Mouse (Mus musculus) embryonic facial prominence, embryonic 13.5 days (tissue): ENCODE results near the gene Rpusd3. TPM values are rescaled to one million over a fixed set of nuclear protein-coding genes. Genes with fewer than 3 reads are reported as not detected.

Experiments
- ATAC-seq: fragments of 200-750 bp; cut with Nextera tagmentation; 2 replicates; pipeline ENCODE4 v1.8.0; 2017; ENCODE audit warnings: low read depth; ENCODE audit not compliant: insufficient number of reproducible peaks, insufficient read depth, low FRiP score, low TSS enrichment
- H3K27ac ChIP-seq: fragments of 300-500 bp; sonication (generic); 2 replicates; pipeline ENCODE4 v1.5.1; 2015; ENCODE audit warnings: moderate library complexity, mild to moderate bottlenecking, inconsistent platforms
- H3K27me3 ChIP-seq: fragments of 300-500 bp; sonication (generic); 2 replicates; pipeline ENCODE4 v1.6.1; 2015; ENCODE audit warnings: mild to moderate bottlenecking, inconsistent platforms
- H3K36me3 ChIP-seq: fragments of 300-500 bp; sonication (generic); 2 replicates; pipeline ENCODE4 v1.6.1; 2015; ENCODE audit warnings: mild to moderate bottlenecking, inconsistent platforms
- H3K4me1 ChIP-seq: fragments of 300-500 bp; sonication (generic); 2 replicates; pipeline ENCODE4 v1.6.1; 2015; ENCODE audit warnings: inconsistent platforms
- H3K4me2 ChIP-seq: fragments of 300-500 bp; sonication (generic); 2 replicates; pipeline ENCODE4 v1.6.1; 2015; ENCODE audit warnings: moderate library complexity, mild to moderate bottlenecking, inconsistent platforms
- H3K4me3 ChIP-seq: fragments of 300-500 bp; sonication (generic); 2 replicates; pipeline ENCODE4 v1.5.1; 2015; ENCODE audit warnings: mild to moderate bottlenecking, inconsistent platforms
- H3K9ac ChIP-seq: fragments of 300-500 bp; sonication (generic); 2 replicates; pipeline ENCODE4 v1.6.1; 2015; ENCODE audit warnings: mild to moderate bottlenecking, inconsistent platforms
- H3K9me3 ChIP-seq: fragments of 300-500 bp; sonication (generic); 2 replicates; pipeline ENCODE4 v1.6.1; 2016; ENCODE audit warnings: inconsistent platforms
- WGBS: fragments of 180-500 bp; shearing (Covaris S2); methylation state at CpG from one replicate; pipeline ENCODE4 v1.1.7; 2015; ENCODE audit warnings: mixed read lengths; 5-methylcytosine and 5-hydroxymethylcytosine counted together
- polyA plus RNA-seq: library from polyadenylated mRNA; unstranded; fragments of >200 nt; fragmentation: Nextera tagmentation; extraction: Ambion mirVana; gene quantifications from 2 replicates; pipeline ENCODE4 v1.2.1, GENCODE M21; 2015

Rpusd3 gene
- polyA plus RNA-seq, 1 experiment from 2014 or later = 32.1 TPM

GRCm38 (mm10) chr6:113442442-113443090 lies 23.4 kb upstream of the Rpusd3 start, which contains the start of gene Jagn1:
TSS of gene Jagn1 (plus strand) at chr6:113442569.
- Histone ChIP-seq H3K4me1 (peaks cover 15% of the 10 kb centered on the region), H3K9ac (peak within 1 kb of the TSS; percentile 95), H3K27ac (peak within 1 kb of the TSS; percentile 60), H3K4me3 (peak within 1 kb of the TSS; percentile 97), H3K27me3 (no peaks in the 10 kb centered on the region), H3K36me3 (peaks cover 23% of the 10 kb centered on the region), H3K9me3 (no peaks in the 10 kb centered on the region), H3K4me2 (peak within 1 kb of the TSS; percentile 87)
- peak; percentile 84 for ATAC-seq
- under 1% methylated on average over 45 of the region's 45 CpGs for WGBS

- H3K9ac ChIP-seq = peak overlapping the region; percentile 95
- peaks cover 15% of the 10 kb centered on the region for H3K4me1 ChIP-seq
- H3K4me3 ChIP-seq = peak overlapping the region; percentile 97
- H3K9me3 ChIP-seq = no peaks in the 10 kb centered on the region
- H3K27me3 ChIP-seq = no peaks in the 10 kb centered on the region
- H3K27ac ChIP-seq = peak overlapping the region; percentile 60; the same call in 1 of the 2 replicates
- 41% methylated on average over 9 of the region's 9 CpGs for WGBS
- H3K36me3 ChIP-seq = peaks cover 18% of the 10 kb centered on the region
- peak overlapping the region; percentile 87 for H3K4me2 ChIP-seq
- ATAC-seq = peak; percentile 13; the same call in 1 of the 2 replicates
Observed at GRCm38 (mm10) chr6:113442087-113442441, 22.9 kb upstream of the Rpusd3 start.

- Histone ChIP-seq H3K9me3 (no peaks in the 10 kb centered on the region), H3K36me3 (peaks cover 9% of the 10 kb centered on the region), H3K4me2 (no peak overlapping the region), H3K4me1 (peaks cover 15% of the 10 kb centered on the region), H3K27ac (no peak overlapping the region), H3K27me3 (no peaks in the 10 kb centered on the region), H3K9ac (no peak overlapping the region), H3K4me3 (no peak overlapping the region)
- no peak for ATAC-seq
- WGBS = 54% methylated on average over 7 of the region's 7 CpGs
Observed at GRCm38 (mm10) chr6:113441147-113441680, 22.1 kb upstream of the Rpusd3 start.

- no peaks in the 10 kb centered on the region for H3K27me3 ChIP-seq
- peaks cover 6% of the 10 kb centered on the region for H3K36me3 ChIP-seq
- WGBS = 80% methylated on average over 3 of the region's 3 CpGs
- no peak overlapping the region for H3K4me3 ChIP-seq
- H3K9ac ChIP-seq = no peak overlapping the region
- no peak for ATAC-seq
- no peak overlapping the region for H3K4me2 ChIP-seq
- peaks cover 15% of the 10 kb centered on the region for H3K4me1 ChIP-seq
- no peaks in the 10 kb centered on the region for H3K9me3 ChIP-seq
- no peak overlapping the region for H3K27ac ChIP-seq
Observed at GRCm38 (mm10) chr6:113440686-113441085, 21.5 kb upstream of the Rpusd3 start.

GRCm38 (mm10) chr6:113438721-113439430 lies 19.7 kb upstream of the Rpusd3 start:
- 55% methylated on average over 12 of the region's 12 CpGs for WGBS
- H3K4me1 ChIP-seq = peaks cover 15% of the 10 kb centered on the region
- no peak overlapping the region for H3K4me2 ChIP-seq
- no peak for ATAC-seq
- no peak overlapping the region for H3K27ac ChIP-seq
- H3K9ac ChIP-seq = no peak overlapping the region
- H3K4me3 ChIP-seq = no peak overlapping the region
- no peaks in the 10 kb centered on the region for H3K36me3 ChIP-seq
- no peaks in the 10 kb centered on the region for H3K9me3 ChIP-seq
- H3K27me3 ChIP-seq = no peaks in the 10 kb centered on the region

- Histone ChIP-seq H3K4me1 (peaks cover 4% of the 10 kb centered on the region), H3K4me2 (no peak overlapping the region), H3K9me3 (no peaks in the 10 kb centered on the region), H3K27ac (no peak overlapping the region), H3K4me3 (no peak overlapping the region), H3K27me3 (no peaks in the 10 kb centered on the region), H3K36me3 (no peaks in the 10 kb centered on the region), H3K9ac (no peak overlapping the region)
- ATAC-seq = no peak
- WGBS = 76% methylated on average over 12 of the region's 12 CpGs
Observed at GRCm38 (mm10) chr6:113437135-113437534, 18.0 kb upstream of the Rpusd3 start.

- no peak within 1 kb of the TSS for H3K4me2 ChIP-seq
- H3K27ac ChIP-seq = no peak within 1 kb of the TSS
- H3K9ac ChIP-seq = no peak within 1 kb of the TSS
- no peaks in the 10 kb centered on the region for H3K4me1 ChIP-seq
- H3K4me3 ChIP-seq = no peak within 1 kb of the TSS
- 76% methylated on average over 9 of the region's 9 CpGs for WGBS
- no peaks in the 10 kb centered on the region for H3K36me3 ChIP-seq
- H3K9me3 ChIP-seq = no peaks in the 10 kb centered on the region
- no peaks in the 10 kb centered on the region for H3K27me3 ChIP-seq
- ATAC-seq = no peak
Observed at GRCm38 (mm10) chr6:113435664-113436205, 16.6 kb upstream of the Rpusd3 start, which contains the start of gene Cidec. TSS of gene Cidec (minus strand) at chr6:113435760.

- H3K27ac ChIP-seq = no peak overlapping the region
- no peak for ATAC-seq
- no peak overlapping the region for H3K9ac ChIP-seq
- 82% methylated on average over 7 of the region's 7 CpGs for WGBS
- H3K4me1 ChIP-seq = no peaks in the 10 kb centered on the region
- H3K4me2 ChIP-seq = no peak overlapping the region
- H3K4me3 ChIP-seq = no peak overlapping the region
- no peaks in the 10 kb centered on the region for H3K27me3 ChIP-seq
- no peaks in the 10 kb centered on the region for H3K36me3 ChIP-seq
- H3K9me3 ChIP-seq = no peaks in the 10 kb centered on the region
Observed at GRCm38 (mm10) chr6:113434691-113435090, 15.6 kb upstream of the Rpusd3 start.

GRCm38 (mm10) chr6:113433661-113434060 lies 14.5 kb upstream of the Rpusd3 start:
- Histone ChIP-seq H3K27ac (no peak overlapping the region), H3K36me3 (no peaks in the 10 kb centered on the region), H3K9me3 (no peaks in the 10 kb centered on the region), H3K4me3 (no peak overlapping the region), H3K4me2 (no peak overlapping the region), H3K9ac (no peak overlapping the region), H3K27me3 (no peaks in the 10 kb centered on the region), H3K4me1 (no peaks in the 10 kb centered on the region)
- 0 out of 2 replicates have a peak, but pooled peaks have one; percentile 59 for ATAC-seq
- 70% methylated on average over 3 of the region's 3 CpGs for WGBS

- H3K4me1 ChIP-seq = no peaks in the 10 kb centered on the region
- no peaks in the 10 kb centered on the region for H3K27me3 ChIP-seq
- no peaks in the 10 kb centered on the region for H3K36me3 ChIP-seq
- WGBS = 53% methylated on average over 3 of the region's 3 CpGs
- no peak overlapping the region for H3K9ac ChIP-seq
- no peak for ATAC-seq
- no peak overlapping the region for H3K27ac ChIP-seq
- H3K4me2 ChIP-seq = no peak overlapping the region
- no peaks in the 10 kb centered on the region for H3K9me3 ChIP-seq
- H3K4me3 ChIP-seq = no peak overlapping the region
Observed at GRCm38 (mm10) chr6:113431801-113432200, 12.7 kb upstream of the Rpusd3 start.

- 61% methylated on average over 3 of the region's 3 CpGs for WGBS
- no peaks in the 10 kb centered on the region for H3K36me3 ChIP-seq
- H3K4me2 ChIP-seq = no peak overlapping the region
- H3K27ac ChIP-seq = no peak overlapping the region
- H3K4me1 ChIP-seq = no peaks in the 10 kb centered on the region
- H3K27me3 ChIP-seq = no peaks in the 10 kb centered on the region
- H3K9me3 ChIP-seq = no peaks in the 10 kb centered on the region
- H3K4me3 ChIP-seq = no peak overlapping the region
- ATAC-seq = no peak
- H3K9ac ChIP-seq = no peak overlapping the region
Observed at GRCm38 (mm10) chr6:113430846-113431245, 11.7 kb upstream of the Rpusd3 start.
